Mouse (Mus musculus): Measurements from ENCODE around the gene Egfl8.

GRCm38 (mm10) chr17:34656666-34657065, 40.9 kb upstream of the Egfl8 start:
- TF ChIP-seq CTCF (IDR thresholded peaks at IDR 0.05; ENCODE audit: low read depth) (no peak), EP300 (IDR thresholded peaks at IDR 0.05; ENCODE audit: low read depth) (no peak)

Data from liver, embryonic 14.5 days (tissue).